Mouse (Mus musculus) kidney, postnatal 0 days (tissue): ENCODE measurements around the gene Timm44. TPM values are rescaled to one million over a fixed set of nuclear protein-coding genes. Genes with fewer than 3 reads are reported as not detected.
A peak's percentile ranks its signal among the peaks of the same experiment; 100 is the strongest.

Experiments used
- ATAC-seq: fragments of 200-750 bp; cut with Nextera tagmentation; replicated peaks from 2 replicates; pipeline ENCODE4 v1.8.0; 2017; ENCODE audit warnings: low read depth, moderate number of reproducible peaks, moderate TSS enrichment, moderate library complexity; ENCODE audit not compliant: low FRiP score
- DNase-seq: peaks from one replicate; pipeline ENCODE4 v3.0.0-alpha.2; 2016; ENCODE audit warnings: low spot score
- H3K27ac ChIP-seq: fragments of 300-500 bp; sonication (generic); 2 replicates; pipeline ENCODE4 v1.5.1; 2014; ENCODE audit warnings: mild to moderate bottlenecking
- H3K27me3 ChIP-seq: fragments of 300-500 bp; sonication (generic); 2 replicates; pipeline ENCODE4 v1.6.1; 2014; ENCODE audit warnings: low read length, mixed read lengths; ENCODE audit not compliant: insufficient read depth
- H3K36me3 ChIP-seq: fragments of 300-500 bp; sonication (generic); 2 replicates; pipeline ENCODE4 v1.6.1; 2014; ENCODE audit warnings: low read length, mixed read lengths; ENCODE audit not compliant: insufficient read depth
- H3K4me1 ChIP-seq: fragments of 300-500 bp; sonication (generic); replicated peaks from 2 replicates; pipeline ENCODE4 v1.6.1; 2014; ENCODE audit warnings: antibody characterized with exemption, low read length, mixed read lengths; ENCODE audit not compliant: insufficient read depth
- H3K4me2 ChIP-seq: fragments of 300-500 bp; sonication (generic); 2 replicates; pipeline ENCODE4 v1.6.1; 2014; ENCODE audit warnings: mild to moderate bottlenecking, low read length, moderate library complexity, mixed read lengths
- H3K4me3 ChIP-seq: fragments of 300-500 bp; sonication (generic); replicated peaks from 2 replicates; pipeline ENCODE4 v1.5.1; 2014; ENCODE audit warnings: low read depth, low read length
- H3K9ac ChIP-seq: fragments of 300-500 bp; sonication (generic); 2 replicates; pipeline ENCODE4 v1.6.1; 2014; ENCODE audit warnings: low read depth, low read length
- H3K9me3 ChIP-seq: fragments of 300-500 bp; sonication (generic); replicated peaks from 2 replicates; pipeline ENCODE4 v1.6.1; 2016; ENCODE audit warnings: low read length, inconsistent platforms, mixed read lengths
- CTCF ChIP-seq: IDR thresholded peaks from 2 replicates; pipeline ENCODE4 v1.5.1; 2016; ENCODE audit warnings: antibody characterized with exemption, low read depth, mild to moderate bottlenecking, moderate library complexity
- WGBS: fragments of 180-500 bp; shearing (Covaris S2); extraction: QIAGEN DNeasy Blood & Tissue Kit; methylation state at CpG from one replicate; pipeline ENCODE4 v1.1.7; 2014; 5-methylcytosine and 5-hydroxymethylcytosine counted together
- polyA plus RNA-seq: library from polyadenylated mRNA; unstranded; fragments of >200 nt; fragmentation: Nextera tagmentation; extraction: Ambion mirVana; gene quantifications from 2 replicates; pipeline ENCODE4 v1.2.1, GENCODE M21; 2015

Gene Timm44
- polyA plus RNA-seq, 1 experiment from 2014 or later: 64.7 TPM

DNA sequence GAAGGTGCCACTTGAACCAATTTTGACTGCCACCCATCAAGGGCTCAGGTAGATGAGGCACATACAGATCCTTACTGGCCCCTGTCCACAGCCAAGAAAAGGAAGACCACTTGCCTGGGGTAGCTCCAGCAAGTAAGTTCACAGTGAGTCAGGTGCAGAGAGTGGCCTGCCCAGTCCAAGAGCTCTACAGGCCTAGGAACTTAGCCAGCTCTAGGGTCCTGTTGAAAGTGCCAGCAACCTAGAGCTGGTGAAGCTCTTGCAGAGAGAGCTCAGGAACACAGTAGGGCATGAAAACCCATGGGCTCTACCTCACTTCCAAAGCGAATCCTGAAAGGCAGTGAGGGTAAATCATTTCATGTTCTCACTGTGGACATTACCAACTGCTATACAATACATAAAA is 44.7 kb upstream of the Timm44 start:
- Histone ChIP-seq H3K36me3 (peaks cover 18% of the 10 kb centered on the region; the same call in 1 of the 2 replicates), H3K27me3 (no peaks in the 10 kb centered on the region), H3K4me3 (no peak overlapping the region), H3K27ac (no peak overlapping the region), H3K9me3 (no peaks in the 10 kb centered on the region), H3K4me2 (no peak overlapping the region), H3K4me1 (peaks cover 6% of the 10 kb centered on the region; the same call in 1 of the 2 replicates), H3K9ac (no peak overlapping the region)
- no peak for TF ChIP-seq CTCF
- 94% methylated on average over 1 of the region's 1 CpGs for WGBS
- ATAC-seq (no peak), DNase-seq (no peak)

DNA sequence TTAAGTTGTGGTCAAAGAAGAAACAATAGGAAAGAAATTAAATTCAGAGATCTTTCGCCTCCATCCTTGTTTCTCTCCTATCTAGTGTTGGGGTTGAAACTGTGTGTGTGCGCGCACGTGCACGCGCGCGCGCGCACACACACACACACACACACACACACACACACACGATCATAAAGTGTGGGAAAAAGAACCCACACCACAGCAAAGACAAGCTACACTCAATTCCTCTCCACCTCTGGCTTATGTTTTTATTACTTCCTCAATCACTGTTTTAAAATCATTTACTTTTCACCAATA is 43.8 kb upstream of the Timm44 start:
- 94% methylated on average over 11 of the region's 11 CpGs for WGBS
- TF ChIP-seq CTCF: no peak
- peak overlapping the region; percentile 26; the same call in 1 of the 2 replicates for H3K27ac ChIP-seq

DNA sequence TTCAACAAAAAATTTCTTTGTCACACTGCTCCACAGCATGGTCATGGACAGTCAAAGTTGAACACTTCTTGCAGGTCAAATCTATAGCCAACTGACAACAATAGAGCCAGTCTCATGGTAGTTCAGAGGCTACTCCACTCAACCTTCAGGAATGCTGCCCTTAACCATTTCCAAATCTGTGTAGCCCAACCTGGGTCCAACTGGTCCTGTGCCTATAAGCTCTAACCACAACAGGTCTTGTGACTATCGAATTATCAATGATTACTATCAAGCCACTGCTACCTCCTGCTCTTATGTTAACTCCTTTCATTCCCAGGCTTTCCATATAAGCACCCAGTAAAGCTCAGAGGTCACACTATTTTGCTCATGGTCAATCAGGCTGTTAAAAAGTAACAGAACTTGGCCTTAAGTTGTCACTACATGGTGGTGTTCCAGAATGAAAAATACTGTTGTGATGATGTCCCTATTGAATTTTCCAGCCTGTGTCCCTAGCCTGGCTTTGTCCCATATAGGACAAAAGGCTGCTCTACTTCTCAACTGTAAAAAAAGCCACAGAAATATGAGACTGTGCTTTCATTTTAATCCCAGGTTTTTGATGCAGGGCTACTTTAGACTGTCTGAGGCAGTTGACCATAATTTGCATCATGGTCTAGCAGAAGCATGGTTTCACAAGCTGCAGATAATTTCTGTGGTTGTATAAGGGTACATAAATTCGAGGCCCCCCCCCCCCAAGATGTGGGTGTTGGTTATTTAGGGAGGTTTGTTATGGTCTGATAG is 43.3 kb upstream of the Timm44 start:
- ATAC-seq: peak; percentile 25
- DNase-seq: peak; percentile 14
- H3K4me3 ChIP-seq: no peak overlapping the region
- H3K9ac ChIP-seq: no peak overlapping the region
- no peaks in the 10 kb centered on the region for H3K9me3 ChIP-seq
- H3K4me2 ChIP-seq: no peak overlapping the region
- H3K36me3 ChIP-seq: peaks cover 18% of the 10 kb centered on the region; the same call in 1 of the 2 replicates
- no peak for TF ChIP-seq CTCF
- WGBS: 71% methylated on average over 2 of the region's 2 CpGs
- peaks cover 6% of the 10 kb centered on the region; the same call in 1 of the 2 replicates for H3K4me1 ChIP-seq
- H3K27me3 ChIP-seq: no peaks in the 10 kb centered on the region
- H3K27ac ChIP-seq: peak overlapping the region; percentile 26; the same call in 1 of the 2 replicates

More for the DNA sequence above, 43.8 kb upstream of the Timm44 start:
- ATAC-seq: no peak
- peaks cover 6% of the 10 kb centered on the region; the same call in 1 of the 2 replicates for H3K4me1 ChIP-seq
- H3K27me3 ChIP-seq: no peaks in the 10 kb centered on the region
- no peaks in the 10 kb centered on the region for H3K9me3 ChIP-seq
- H3K9ac ChIP-seq: no peak overlapping the region
- H3K4me3 ChIP-seq: no peak overlapping the region
- peaks cover 18% of the 10 kb centered on the region; the same call in 1 of the 2 replicates for H3K36me3 ChIP-seq
- DNase-seq: no peak
- no peak overlapping the region for H3K4me2 ChIP-seq

DNA sequence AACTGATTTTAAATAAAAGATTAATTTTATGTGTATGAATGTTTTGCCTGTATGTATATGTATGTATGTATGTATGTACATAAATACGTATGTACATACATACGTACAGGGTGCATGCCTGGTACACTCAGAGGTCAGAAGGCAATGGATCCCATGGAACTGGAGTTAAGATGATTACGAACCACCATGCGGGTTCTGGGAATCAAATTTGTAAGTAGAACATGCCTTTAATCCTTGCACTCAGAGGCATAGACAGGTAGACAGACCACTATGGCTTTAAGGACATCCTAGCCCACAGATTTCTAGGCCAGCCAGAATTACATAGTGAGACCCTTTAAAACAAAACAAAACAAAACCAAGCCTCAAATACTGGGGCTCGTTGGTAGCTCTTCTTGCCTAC is 42.4 kb upstream of the Timm44 start:
- no peak for DNase-seq

DNA sequence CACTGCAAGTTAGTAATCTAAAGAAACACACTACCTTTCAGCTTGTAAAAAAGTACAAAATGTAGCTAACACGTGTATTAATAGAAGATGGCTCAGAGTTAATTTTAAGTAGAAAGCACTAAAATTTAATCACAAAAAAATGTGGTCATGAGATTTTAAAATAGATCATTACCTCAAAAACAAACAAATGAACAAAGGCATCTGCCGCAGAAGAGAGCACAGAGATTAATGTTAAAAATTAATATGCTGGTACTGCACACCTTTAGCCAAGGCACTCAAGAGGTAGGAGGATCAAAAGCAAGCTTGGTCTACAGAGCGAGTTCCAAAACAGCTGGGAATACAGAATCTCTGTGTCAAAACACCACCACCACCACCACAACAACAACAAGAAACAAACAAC is 39.1 kb upstream of the Timm44 start:
- TF ChIP-seq CTCF: no peak
- H3K27ac ChIP-seq: no peak overlapping the region
- no peak for ATAC-seq
- no peak overlapping the region for H3K9ac ChIP-seq
- H3K4me3 ChIP-seq: no peak overlapping the region
- H3K27me3 ChIP-seq: no peaks in the 10 kb centered on the region
- H3K9me3 ChIP-seq: no peaks in the 10 kb centered on the region
- 77% methylated on average over 3 of the region's 3 CpGs for WGBS
- H3K4me2 ChIP-seq: no peak overlapping the region
- no peak for DNase-seq
- peaks cover 4% of the 10 kb centered on the region; the same call in 1 of the 2 replicates for H3K4me1 ChIP-seq
- H3K36me3 ChIP-seq: peaks cover 20% of the 10 kb centered on the region

More for the DNA sequence above, 42.4 kb upstream of the Timm44 start:
- H3K27ac ChIP-seq: no peak overlapping the region
- no peaks in the 10 kb centered on the region for H3K9me3 ChIP-seq
- peaks cover 1% of the 10 kb centered on the region; the same call in 1 of the 2 replicates for H3K4me1 ChIP-seq
- H3K27me3 ChIP-seq: no peaks in the 10 kb centered on the region
- WGBS: 88% methylated on average over 5 of the region's 5 CpGs
- no peak overlapping the region for H3K4me3 ChIP-seq
- no peak for ATAC-seq
- no peak for TF ChIP-seq CTCF
- peaks cover 18% of the 10 kb centered on the region; the same call in 1 of the 2 replicates for H3K36me3 ChIP-seq
- no peak overlapping the region for H3K4me2 ChIP-seq
- H3K9ac ChIP-seq: no peak overlapping the region

DNA sequence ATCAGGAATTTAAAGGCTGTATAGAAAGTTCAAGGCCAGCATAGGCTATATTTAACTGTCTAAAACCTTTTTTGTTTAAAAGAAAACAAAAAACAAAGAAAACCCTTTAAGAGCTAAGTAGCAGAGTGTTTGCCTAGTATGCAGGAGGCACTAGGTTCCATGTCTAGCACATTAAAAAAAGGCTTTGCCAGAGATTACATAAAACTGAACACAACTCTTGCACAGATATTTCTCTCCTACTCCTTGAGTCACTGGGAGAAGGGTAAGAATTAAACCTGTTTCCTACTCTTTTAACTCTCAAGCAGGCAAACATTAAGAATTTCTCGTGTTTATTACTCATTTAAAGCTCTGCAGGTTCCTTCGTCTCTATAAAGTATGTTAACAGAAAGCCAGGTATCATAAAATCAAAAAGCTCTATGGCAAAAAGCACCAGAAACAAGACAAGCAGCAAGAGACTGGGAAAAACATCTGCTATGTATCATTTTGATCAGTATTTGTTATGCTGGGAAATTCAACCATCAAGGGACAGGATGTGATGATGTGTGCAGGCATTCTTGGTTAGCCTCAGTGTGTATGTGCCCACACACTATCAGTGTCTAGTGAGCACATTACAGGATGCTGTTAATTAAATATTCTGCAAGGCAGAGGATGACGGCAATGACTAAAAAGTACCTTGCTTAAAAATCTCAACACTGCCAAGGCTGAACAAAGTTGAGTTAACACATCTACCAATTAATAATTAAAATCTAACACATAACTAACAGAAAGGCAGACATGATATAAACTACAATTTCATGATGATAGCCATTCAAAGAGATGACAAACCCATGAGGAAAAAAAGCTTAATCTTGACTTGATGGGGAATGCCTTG is 37.8 kb upstream of the Timm44 start:
- Histone ChIP-seq H3K4me3 (no peak overlapping the region), H3K4me1 (peaks cover 4% of the 10 kb centered on the region; the same call in 1 of the 2 replicates), H3K36me3 (peaks cover 32% of the 10 kb centered on the region), H3K4me2 (no peak overlapping the region), H3K27ac (no peak overlapping the region; the same call in 1 of the 2 replicates), H3K27me3 (no peaks in the 10 kb centered on the region), H3K9ac (no peak overlapping the region), H3K9me3 (no peaks in the 10 kb centered on the region)
- no peak for TF ChIP-seq CTCF
- DNase-seq (peak; percentile 11), ATAC-seq (no peak)
- WGBS: 72% methylated on average over 3 of the region's 3 CpGs
